Mouse (Mus musculus) kidney, adult 9 months (tissue): ENCODE measurements around the gene Clnk.
A peak's percentile ranks its signal among the peaks of the same experiment; 100 is the strongest.
"Not testable (repeated sequence)": the region's sequence is repeated elsewhere in the genome, so short reads cannot be mapped to it uniquely, and the experiment has no call there.

ENCODE experiments used
- DNase-seq: peaks from one replicate; pipeline ENCODE4 v3.0.0; 2022

Gene Clnk

GRCm38 (mm10) chr5:38876622-38877021 lies at the start of gene Clnk:
Clnk (minus strand) TSS chr5:38876812.
- no peak for DNase-seq

DNA sequence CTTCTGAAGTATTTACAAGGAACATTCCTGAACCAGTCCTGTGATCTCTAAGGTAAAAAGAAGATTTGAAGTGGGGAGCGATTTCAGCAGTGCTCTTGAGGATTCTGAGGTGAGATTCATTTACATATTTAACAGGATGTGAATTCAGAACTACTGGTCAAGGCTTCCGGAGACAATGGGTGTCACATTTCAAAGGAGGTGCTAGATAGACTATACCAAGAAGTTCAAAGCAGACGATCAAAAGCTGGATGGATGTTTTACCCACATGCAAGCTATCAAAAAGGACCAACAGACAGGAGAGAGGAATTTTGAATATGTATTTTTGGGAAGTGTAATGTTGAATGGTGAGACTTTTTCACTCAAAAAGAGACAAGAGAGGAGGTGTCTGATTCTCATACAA lies 28.7 kb upstream of the Clnk start:
- DNase-seq: no peak

- DNase-seq: no peak
Observed at GRCm38 (mm10) chr5:38904528-38905044, 28.0 kb upstream of the Clnk start.

GRCm38 (mm10) chr5:38902889-38903288 lies 26.3 kb upstream of the Clnk start:
- DNase-seq: no peak

DNA sequence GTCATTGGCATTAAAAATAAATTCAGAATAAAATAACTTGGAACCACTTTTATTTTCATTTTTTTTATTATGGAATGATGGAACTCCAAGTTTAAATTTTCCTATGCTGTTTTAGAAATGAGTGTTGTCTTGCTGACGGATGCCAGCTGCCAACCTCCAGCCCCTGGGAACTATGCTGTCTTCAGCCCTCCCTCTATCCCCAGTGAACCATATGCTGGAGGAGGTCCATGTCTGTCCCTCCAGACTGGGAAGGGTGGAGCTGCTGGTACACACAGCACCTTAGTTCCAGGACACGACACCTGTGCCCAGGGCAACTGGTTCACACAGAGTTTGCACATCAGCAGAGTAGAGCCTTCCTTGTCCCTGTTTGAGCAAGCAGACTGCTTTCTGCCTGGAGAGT lies 22.4 kb upstream of the Clnk start:
- DNase-seq: no peak

- DNase-seq: no peak
Observed at GRCm38 (mm10) chr5:38888646-38889045, 12.0 kb upstream of the Clnk start.

- no peak for DNase-seq
Observed at GRCm38 (mm10) chr5:38886623-38887275, 10.1 kb upstream of the Clnk start.

GRCm38 (mm10) chr5:38882635-38883034 lies 6.0 kb upstream of the Clnk start:
- not testable (repeated sequence) for DNase-seq

GRCm38 (mm10) chr5:38881728-38882620 lies 5.4 kb upstream of the Clnk start:
- no peak for DNase-seq

GRCm38 (mm10) chr5:38881416-38881727 lies 4.8 kb upstream of the Clnk start:
- DNase-seq: no peak

DNA sequence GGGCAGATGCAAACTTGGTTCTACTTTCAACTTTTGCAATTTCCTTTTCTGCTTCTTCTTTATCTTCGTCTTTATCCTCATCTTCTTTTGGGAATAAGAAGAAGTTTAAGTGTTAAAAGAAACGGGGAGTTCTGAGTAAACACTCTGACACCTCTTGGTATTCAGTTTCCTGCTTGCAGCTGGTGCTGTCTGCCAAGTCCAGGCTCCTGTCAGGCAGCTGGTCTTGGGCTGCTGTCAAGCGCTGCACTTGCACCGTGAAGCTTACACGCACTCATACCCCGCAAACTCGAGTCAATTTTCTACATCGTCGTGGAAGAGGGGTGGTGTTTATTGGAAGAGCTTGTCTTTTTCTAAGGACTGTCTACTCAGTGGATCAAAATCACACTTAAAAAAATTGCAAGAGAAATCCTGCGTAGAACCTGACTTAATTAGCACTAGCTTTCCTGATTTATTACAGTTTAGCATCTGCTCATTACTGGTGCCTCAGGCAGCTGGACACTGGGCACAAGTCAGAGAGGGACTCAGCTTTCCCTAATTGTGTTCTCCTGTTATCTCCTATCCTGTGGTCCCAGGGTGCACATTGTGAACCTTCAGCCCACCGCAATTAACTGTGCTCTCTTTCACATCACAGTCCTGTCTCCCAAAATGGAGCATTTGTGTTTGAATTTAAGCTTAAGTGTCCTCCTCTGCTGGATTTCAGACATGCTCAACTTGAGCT lies 3.5 kb upstream of the Clnk start:
- no peak for DNase-seq

DNA sequence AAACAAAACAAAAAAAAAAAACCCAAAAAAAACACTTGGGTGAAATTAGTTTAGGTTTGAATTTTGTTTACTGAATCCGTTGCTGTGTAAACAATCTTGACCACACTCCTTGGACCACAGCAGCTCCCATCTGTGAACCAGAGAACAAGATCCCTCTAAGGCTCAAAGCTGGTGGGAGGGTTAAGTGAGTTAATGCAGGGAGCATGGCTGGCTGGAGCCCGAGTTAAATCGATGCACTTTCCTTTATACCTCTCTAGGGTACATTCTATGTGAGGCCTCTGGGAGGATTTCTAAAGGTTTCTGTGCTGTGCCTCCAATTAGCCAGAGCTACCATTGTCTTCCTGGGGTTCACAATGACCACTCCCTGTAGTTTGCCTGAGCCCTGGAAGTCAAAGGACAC lies 1.2 kb downstream of the Clnk start:
- no peak for DNase-seq

DNA sequence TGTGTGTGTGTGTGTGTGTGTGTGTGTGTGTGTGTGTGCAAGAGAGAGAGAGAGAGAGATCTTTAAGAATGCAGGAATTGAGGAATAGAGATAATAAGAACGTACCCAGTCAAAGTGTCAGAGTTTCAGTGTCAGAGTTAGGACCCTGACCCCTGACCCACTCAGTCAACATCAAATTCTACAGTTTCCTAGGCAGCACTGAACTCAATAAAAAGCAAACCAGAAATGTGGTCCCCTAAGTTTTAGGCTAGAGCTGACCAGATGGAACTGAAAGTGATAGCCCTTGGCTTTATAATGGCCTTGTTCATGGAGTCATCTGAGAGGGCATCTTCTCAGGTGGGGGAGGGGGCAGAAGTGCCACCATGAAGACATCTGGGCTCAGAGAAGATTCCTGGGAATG lies 1.7 kb downstream of the Clnk start:
- no peak for DNase-seq

GRCm38 (mm10) chr5:38872906-38873305 lies 3.7 kb downstream of the Clnk start:
- DNase-seq: no peak

GRCm38 (mm10) chr5:38871591-38871990 lies 5.0 kb downstream of the Clnk start:
- DNase-seq: no peak

GRCm38 (mm10) chr5:38870485-38870884 lies 6.1 kb downstream of the Clnk start:
- DNase-seq: no peak

DNA sequence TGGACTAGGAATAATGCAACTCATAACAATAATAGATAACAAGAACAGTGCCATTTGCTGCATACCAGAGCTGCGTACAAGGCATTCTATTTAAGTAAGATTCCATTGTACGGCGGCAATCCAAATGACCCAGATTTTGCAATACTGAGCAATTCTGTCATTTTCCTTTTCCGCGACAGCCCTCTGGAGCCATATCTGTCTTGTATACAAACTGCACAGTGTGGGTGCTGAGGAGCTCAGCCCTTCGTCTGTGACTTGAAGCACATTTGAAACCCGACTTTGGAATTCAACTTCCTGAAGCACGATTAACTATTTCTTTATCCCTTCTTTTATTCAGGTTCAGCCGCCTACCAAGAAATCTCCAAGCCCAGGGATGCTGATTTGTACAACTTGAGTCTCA lies 6.6 kb downstream of the Clnk start:
- no peak for DNase-seq

DNA sequence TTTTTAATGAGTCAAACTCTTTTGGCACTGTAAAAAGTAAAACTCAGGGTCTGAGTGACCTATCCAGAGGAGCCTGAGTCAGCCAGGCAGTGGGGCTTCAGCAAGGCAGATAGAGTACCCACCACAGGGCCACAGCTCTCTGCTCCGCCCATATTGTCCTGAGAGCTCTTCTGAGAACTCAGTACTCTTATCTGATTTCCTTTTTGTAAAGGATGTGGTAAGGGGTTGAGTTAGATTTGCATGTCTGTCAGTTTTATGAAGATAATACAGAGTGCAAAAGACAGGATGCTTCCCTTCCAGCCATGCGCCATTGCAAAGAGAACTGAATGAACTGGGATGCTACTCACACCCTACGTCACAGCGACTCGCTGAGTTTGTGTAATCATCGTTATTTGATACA lies 12.0 kb downstream of the Clnk start:
- no peak for DNase-seq

DNA sequence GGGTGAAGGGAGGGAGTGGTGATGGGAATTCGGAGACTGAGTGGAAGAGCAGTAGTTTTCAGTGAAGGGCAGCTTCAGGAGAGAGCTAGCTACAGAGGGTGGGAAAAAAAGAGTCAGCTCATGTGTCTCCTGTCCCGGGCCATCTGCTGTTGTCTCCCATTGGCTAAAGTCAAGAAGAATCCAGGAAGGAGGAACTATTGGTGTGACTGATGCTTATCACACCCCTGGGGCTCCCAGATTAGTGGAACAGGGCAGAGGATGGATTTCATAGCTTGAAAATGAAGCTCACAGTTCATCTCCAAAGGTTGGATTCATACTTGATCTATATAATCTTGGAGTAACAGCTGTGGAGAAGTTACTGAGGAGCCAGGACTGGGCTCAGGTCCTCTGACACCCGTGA lies 13.6 kb downstream of the Clnk start:
- DNase-seq: no peak

DNA sequence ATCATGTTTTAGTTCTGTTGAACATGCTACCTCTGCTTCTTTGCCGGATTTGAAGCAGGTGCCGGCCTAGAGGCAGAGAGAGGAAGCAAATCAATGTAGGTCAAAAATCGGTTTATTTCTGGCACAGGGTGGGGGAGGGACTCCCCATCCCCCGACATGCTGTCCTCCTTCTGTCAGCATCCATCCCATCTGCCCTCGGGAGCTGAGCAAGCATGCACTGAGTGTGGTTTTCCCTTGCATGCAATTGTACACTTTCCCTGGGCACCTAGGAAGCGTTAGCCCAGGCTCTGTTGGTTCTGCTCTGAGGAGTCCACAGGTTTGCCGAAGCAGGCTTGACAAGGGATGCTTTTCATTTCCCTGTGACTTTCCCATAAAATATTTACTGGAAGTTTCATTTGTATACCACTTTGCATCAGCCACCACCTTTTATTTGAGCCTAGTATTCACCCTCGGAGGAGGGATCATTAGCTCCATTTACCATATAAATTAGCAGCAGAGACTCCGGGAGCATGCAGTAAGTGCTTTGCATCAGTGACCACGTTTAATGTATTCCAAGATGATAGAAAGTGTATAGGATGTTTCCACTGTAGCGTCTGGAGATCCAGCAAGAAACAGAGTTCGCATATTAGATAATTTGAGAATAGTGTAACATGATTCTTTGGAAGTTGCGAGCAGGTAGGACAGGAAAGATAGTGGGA lies 14.2 kb downstream of the Clnk start:
- no peak for DNase-seq

- DNase-seq: peak; percentile 11
Observed at GRCm38 (mm10) chr5:38858015-38858721, 18.4 kb downstream of the Clnk start.

- peak; percentile 13 for DNase-seq
Observed at GRCm38 (mm10) chr5:38857591-38857990, 19.0 kb downstream of the Clnk start.
